Mouse (Mus musculus) CH12.LX (cell line): Measurements from ENCODE around the gene 2900026A02Rik.

Source experiments
- BHLHE40 ChIP-seq: IDR thresholded peaks from 2 replicates; pipeline ENCODE4 v1.6.1; 2011; ENCODE audit warnings: mild to moderate bottlenecking, low read depth, low read length, improper control_type of control experiment
- CHD2 ChIP-seq: IDR thresholded peaks from 2 replicates; pipeline ENCODE4 v1.6.1; 2011; ENCODE audit warnings: low read length, improper control_type of control experiment
- CTCF ChIP-seq, 2 experiments: IDR thresholded peaks in 1 of 2; conservative IDR thresholded peaks in 1 of 2; 2 replicates each; pipeline ENCODE4 v1.5.1; 2011 to 2012; ENCODE audit warnings: low read depth in 2 of 2, low read length in 2 of 2, improper control_type of control experiment in 1 of 2, inconsistent platforms in 1 of 2, mild to moderate bottlenecking in 1 of 2, moderate library complexity in 1 of 2
- JUND ChIP-seq: conservative IDR thresholded peaks from 2 replicates; pipeline ENCODE4 v1.6.1; 2011; ENCODE audit warnings: low read depth, low read length, improper control_type of control experiment
- KAT2A ChIP-seq: IDR thresholded peaks from 2 replicates; pipeline ENCODE4 v1.6.1; 2012; ENCODE audit warnings: low read length, improper control_type of control experiment, inconsistent platforms; ENCODE audit not compliant: insufficient replicate concordance
- POLR2A ChIP-seq: IDR thresholded peaks from 2 replicates; pipeline ENCODE4 v1.6.1; 2011; ENCODE audit warnings: low read depth, mild to moderate bottlenecking, improper control_type of control experiment, low read length
- POLR2AphosphoS2 ChIP-seq: IDR thresholded peaks from 2 replicates; pipeline ENCODE4 v1.6.1; 2011; ENCODE audit warnings: low read depth, low read length, improper control_type of control experiment
- SIN3A ChIP-seq: IDR thresholded peaks from 2 replicates; pipeline ENCODE4 v1.6.1; 2012; ENCODE audit warnings: low read length, improper control_type of control experiment, inconsistent platforms
- SMC3 ChIP-seq: IDR thresholded peaks from 2 replicates; pipeline ENCODE4 v1.6.1; 2011; ENCODE audit warnings: low read depth, low read length, improper control_type of control experiment
- TCF12 ChIP-seq: IDR thresholded peaks from 2 replicates; pipeline ENCODE4 v1.6.1; 2014; ENCODE audit warnings: low read depth, mild to moderate bottlenecking, inconsistent platforms, low read length, improper control_type of control experiment
- USF2 ChIP-seq: conservative IDR thresholded peaks from 2 replicates; pipeline ENCODE4 v1.6.1; 2011; ENCODE audit warnings: low read depth, low read length, improper control_type of control experiment
- ZKSCAN1 ChIP-seq: IDR thresholded peaks from 2 replicates; pipeline ENCODE4 v1.6.1; 2012; ENCODE audit warnings: low read depth, inconsistent platforms, low read length, improper control_type of control experiment, borderline replicate concordance
- ZNF384 ChIP-seq: IDR thresholded peaks from 2 replicates; pipeline ENCODE4 v1.6.1; 2012; ENCODE audit warnings: low read depth, low read length, improper control_type of control experiment, inconsistent platforms

DNA sequence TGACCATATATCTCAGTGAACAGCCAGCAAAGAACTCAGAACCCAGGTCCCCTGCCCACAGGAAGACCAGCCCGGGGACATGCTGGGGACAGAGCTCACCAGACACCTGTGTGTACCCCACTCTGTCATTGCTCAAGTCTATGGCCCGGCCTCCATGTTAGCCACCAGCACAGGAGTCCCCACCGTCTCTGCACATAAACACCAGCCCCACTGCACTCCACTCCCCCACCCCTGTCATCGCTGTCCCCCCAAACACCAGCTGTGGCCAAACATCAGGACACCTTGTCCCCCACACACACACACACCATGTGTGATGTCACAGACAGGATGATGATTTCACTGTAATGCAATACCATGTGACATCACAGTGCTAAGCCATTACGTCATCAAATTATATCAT lies 79.0 kb downstream of the 2900026A02Rik start:
- no peak for TF ChIP-seq USF2
- TF ChIP-seq POLR2A = no peak
- no peak for TF ChIP-seq SMC3
- TF ChIP-seq CTCF (conservative IDR thresholded peaks at IDR 0.05 in 1 of 2, IDR thresholded peaks at IDR 0.05 in 1 of 2; ENCODE audit: low read depth in 2 of 2, low read length in 2 of 2) = no peak
- TF ChIP-seq POLR2AphosphoS2 = no peak
- TF ChIP-seq BHLHE40 = no peak
- no peak for TF ChIP-seq CHD2
- TF ChIP-seq ZNF384 = no peak
- no peak for TF ChIP-seq JUND
- no peak for TF ChIP-seq ZKSCAN1
- no peak for TF ChIP-seq TCF12
- TF ChIP-seq KAT2A = no peak
- no peak for TF ChIP-seq SIN3A
